Mouse (Mus musculus): ENCODE measurements around the gene Cit. TPM values are rescaled to one million over a fixed set of nuclear protein-coding genes. Genes with fewer than 3 reads are reported as not detected.

The Cit gene
- polyA plus RNA-seq, 1 experiment from 2014 or later: 4.8 TPM

- ATAC-seq: no peak
- DNase-seq (ENCODE audit: low spot score): no peak
- no peak overlapping the region for H3K4me2 ChIP-seq (replicated peaks; ENCODE audit: low read depth, low read length)
- H3K27me3 ChIP-seq (replicated peaks; ENCODE audit: insufficient read depth, low read length): no peaks in the 10 kb centered on the region
- no peaks in the 10 kb centered on the region for H3K9me3 ChIP-seq (ENCODE audit: low read length)
- peaks cover 73% of the 10 kb centered on the region for H3K36me3 ChIP-seq (ENCODE audit: insufficient read depth, low read length)
- H3K4me3 ChIP-seq (ENCODE audit: low read depth, low read length): no peak overlapping the region
- TF ChIP-seq CTCF (IDR thresholded peaks at IDR 0.05) (no peak), EP300 (IDR thresholded peaks at IDR 0.05) (no peak)
- no peak overlapping the region for H3K27ac ChIP-seq (ENCODE audit: low read length)
- no peak overlapping the region for H3K9ac ChIP-seq (replicated peaks; ENCODE audit: low read depth)
- no peaks in the 10 kb centered on the region for H3K4me1 ChIP-seq (ENCODE audit: insufficient read depth, low read depth, low read length)
- WGBS: 90% methylated on average over 5 of the region's 5 CpGs
Observed at GRCm38 (mm10) chr5:116016542-116016941, 171.5 kb downstream of the Cit start.

GRCm38 (mm10) chr5:116017391-116017790 lies 172.3 kb downstream of the Cit start:
- ATAC-seq (no peak), DNase-seq (ENCODE audit: low spot score) (no peak)
- Histone ChIP-seq H3K4me2 (replicated peaks; ENCODE audit: low read depth, low read length) (no peak overlapping the region), H3K36me3 (ENCODE audit: insufficient read depth, low read length) (peaks cover 73% of the 10 kb centered on the region), H3K9me3 (ENCODE audit: low read length) (no peaks in the 10 kb centered on the region), H3K9ac (replicated peaks; ENCODE audit: low read depth) (no peak overlapping the region), H3K4me3 (ENCODE audit: low read depth, low read length) (no peak overlapping the region), H3K27me3 (replicated peaks; ENCODE audit: insufficient read depth, low read length) (no peaks in the 10 kb centered on the region), H3K27ac (ENCODE audit: low read length) (no peak overlapping the region), H3K4me1 (ENCODE audit: insufficient read depth, low read depth, low read length) (no peaks in the 10 kb centered on the region; the same call in 1 of the 2 replicates)
- TF ChIP-seq EP300 (IDR thresholded peaks at IDR 0.05) (no peak), CTCF (IDR thresholded peaks at IDR 0.05) (no peak)
- 91% methylated on average over 8 of the region's 8 CpGs for WGBS

- Histone ChIP-seq H3K36me3 (ENCODE audit: insufficient read depth, low read length) (peaks cover 71% of the 10 kb centered on the region), H3K9me3 (ENCODE audit: low read length) (no peaks in the 10 kb centered on the region), H3K27me3 (replicated peaks; ENCODE audit: insufficient read depth, low read length) (no peaks in the 10 kb centered on the region), H3K4me3 (ENCODE audit: low read depth, low read length) (no peak overlapping the region), H3K27ac (ENCODE audit: low read length) (no peak overlapping the region), H3K9ac (replicated peaks; ENCODE audit: low read depth) (no peak overlapping the region), H3K4me1 (ENCODE audit: insufficient read depth, low read depth, low read length) (no peaks in the 10 kb centered on the region; the same call in 1 of the 2 replicates), H3K4me2 (replicated peaks; ENCODE audit: low read depth, low read length) (no peak overlapping the region)
- 79% methylated on average over 9 of the region's 9 CpGs for WGBS
- no peak for TF ChIP-seq CTCF (IDR thresholded peaks at IDR 0.05)
- TF ChIP-seq EP300 (IDR thresholded peaks at IDR 0.05): no peak
- ATAC-seq: no peak
- DNase-seq (ENCODE audit: low spot score): peak; percentile 49
Observed at GRCm38 (mm10) chr5:116018196-116018595, 173.1 kb downstream of the Cit start.

- no peak overlapping the region for H3K9ac ChIP-seq (replicated peaks; ENCODE audit: low read depth)
- H3K27me3 ChIP-seq (replicated peaks; ENCODE audit: insufficient read depth, low read length): no peaks in the 10 kb centered on the region
- no peak overlapping the region for H3K4me3 ChIP-seq (ENCODE audit: low read depth, low read length)
- DNase-seq (ENCODE audit: low spot score): peak; percentile 59
- H3K4me2 ChIP-seq (replicated peaks; ENCODE audit: low read depth, low read length): no peak overlapping the region
- no peaks in the 10 kb centered on the region; the same call in 1 of the 2 replicates for H3K4me1 ChIP-seq (ENCODE audit: insufficient read depth, low read depth, low read length)
- peak overlapping the region; percentile 28; the same call in 1 of the 2 replicates for H3K27ac ChIP-seq (ENCODE audit: low read length)
- no peaks in the 10 kb centered on the region for H3K9me3 ChIP-seq (ENCODE audit: low read length)
- 63% methylated on average over 6 of the region's 6 CpGs for WGBS
- peak; percentile 29; the same call in 1 of the 2 replicates for ATAC-seq
- TF ChIP-seq CTCF (IDR thresholded peaks at IDR 0.05) (peak; percentile 46), EP300 (IDR thresholded peaks at IDR 0.05) (no peak)
- H3K36me3 ChIP-seq (ENCODE audit: insufficient read depth, low read length): peaks cover 66% of the 10 kb centered on the region
Observed at GRCm38 (mm10) chr5:116018784-116019183, 173.7 kb downstream of the Cit start.

GRCm38 (mm10) chr5:116019371-116019770 lies 174.3 kb downstream of the Cit start:
- Histone ChIP-seq H3K4me2 (replicated peaks; ENCODE audit: low read depth, low read length) (no peak overlapping the region), H3K27me3 (replicated peaks; ENCODE audit: insufficient read depth, low read length) (no peaks in the 10 kb centered on the region), H3K9ac (replicated peaks; ENCODE audit: low read depth) (no peak overlapping the region), H3K4me1 (ENCODE audit: insufficient read depth, low read depth, low read length) (no peaks in the 10 kb centered on the region; the same call in 1 of the 2 replicates), H3K27ac (ENCODE audit: low read length) (peak overlapping the region; percentile 28; the same call in 1 of the 2 replicates), H3K36me3 (ENCODE audit: insufficient read depth, low read length) (peaks cover 61% of the 10 kb centered on the region), H3K9me3 (ENCODE audit: low read length) (no peaks in the 10 kb centered on the region), H3K4me3 (ENCODE audit: low read depth, low read length) (no peak overlapping the region)
- TF ChIP-seq EP300 (IDR thresholded peaks at IDR 0.05): no peak
- no peak for TF ChIP-seq CTCF (IDR thresholded peaks at IDR 0.05)
- no peak for DNase-seq (ENCODE audit: low spot score)
- WGBS: 62% methylated on average over 11 of the region's 11 CpGs
- no peak for ATAC-seq

GRCm38 (mm10) chr5:116021552-116021951 lies 176.5 kb downstream of the Cit start:
- no peaks in the 10 kb centered on the region; the same call in 1 of the 2 replicates for H3K4me1 ChIP-seq (ENCODE audit: insufficient read depth, low read depth, low read length)
- peak overlapping the region; percentile 6; the same call in 1 of the 2 replicates for H3K9ac ChIP-seq (replicated peaks; ENCODE audit: low read depth)
- no peak overlapping the region for H3K27ac ChIP-seq (ENCODE audit: low read length)
- H3K27me3 ChIP-seq (replicated peaks; ENCODE audit: insufficient read depth, low read length): no peaks in the 10 kb centered on the region
- no peak for DNase-seq (ENCODE audit: low spot score)
- no peak overlapping the region for H3K4me3 ChIP-seq (ENCODE audit: low read depth, low read length)
- H3K36me3 ChIP-seq (ENCODE audit: insufficient read depth, low read length): peaks cover 43% of the 10 kb centered on the region
- peak overlapping the region; percentile 73; the same call in 1 of the 2 replicates for H3K4me2 ChIP-seq (replicated peaks; ENCODE audit: low read depth, low read length)
- TF ChIP-seq EP300 (IDR thresholded peaks at IDR 0.05) (no peak), CTCF (IDR thresholded peaks at IDR 0.05) (no peak)
- 84% methylated on average over 14 of the region's 14 CpGs for WGBS
- H3K9me3 ChIP-seq (ENCODE audit: low read length): no peaks in the 10 kb centered on the region
- no peak for ATAC-seq
